ENCODE assay signal across 7 mouse cellular contexts in genomic region chr2:12160486-12160885, GRCm38 (mm10).
DNase-seq lines count a peak whose midpoint lies in the region; ATAC-seq lines count a peak whose summit lies in the region.

No protein-coding gene starts in this region.

- no peak overlapping the region for H3K27ac ChIP-seq in kidney, embryonic 14.5 days (ENCODE audit: low read depth, low read length)
- H3K27ac ChIP-seq in kidney, embryonic 16.5 days (ENCODE audit: low read length), result no peak overlapping the region

- DNase-seq in ES-CJ7 (ENCODE audit: low read depth, low spot score) (peak; percentile 47), WW6 (ENCODE audit: low read depth, low spot score) (peak; percentile 11)
- DNase-seq in lung, postnatal 10 days, result peak; percentile 53
- no peak for DNase-seq in ovary, postnatal 36 days (ENCODE audit: low spot score)

- no peaks in the 10 kb centered on the region for H3K4me1 ChIP-seq in kidney, embryonic 14.5 days (ENCODE audit: control insufficient read depth, insufficient read depth, low read length)
- H3K4me1 ChIP-seq in kidney, embryonic 16.5 days (ENCODE audit: insufficient read depth, low read length), result no peaks in the 10 kb centered on the region

- H3K4me3 ChIP-seq in kidney, embryonic 14.5 days (ENCODE audit: low read length), result no peak overlapping the region
- H3K4me3 ChIP-seq in kidney, embryonic 16.5 days (ENCODE audit: low read length), result no peak overlapping the region

- ATAC-seq in kidney, embryonic 14.5 days (ENCODE audit: low FRiP score, low TSS enrichment), result peak; percentile 35
- ATAC-seq in kidney, embryonic 16.5 days (ENCODE audit: low FRiP score, low TSS enrichment), result no peak
- peak; percentile 79 for ATAC-seq in granulocyte monocyte progenitor cell, adult 5-6 weeks (replicated peaks; ENCODE audit: poor library complexity, severe bottlenecking)

- H3K9ac ChIP-seq in kidney, embryonic 14.5 days (ENCODE audit: low read depth, low read length), result no peak overlapping the region
- no peak overlapping the region for H3K9ac ChIP-seq in kidney, embryonic 16.5 days (replicated peaks; ENCODE audit: low read length)

- H3K27me3 ChIP-seq in kidney, embryonic 14.5 days (ENCODE audit: control insufficient read depth, insufficient read depth, low read length), result no peaks in the 10 kb centered on the region
- H3K27me3 ChIP-seq in kidney, embryonic 16.5 days (ENCODE audit: insufficient read depth, low read length), result no peaks in the 10 kb centered on the region

- peaks cover 10% of the 10 kb centered on the region; the same call in 1 of the 2 replicates for H3K36me3 ChIP-seq in kidney, embryonic 14.5 days (ENCODE audit: control insufficient read depth, insufficient read depth, low read length)
- 0 out of 2 replicates have a peak, but pooled peaks cover 3% of the 10 kb centered on the region for H3K36me3 ChIP-seq in kidney, embryonic 16.5 days (ENCODE audit: insufficient read depth, low read length)

- 84% methylated on average over 3 of the region's 3 CpGs for WGBS in kidney, embryonic 14.5 days
- 79% methylated on average over 3 of the region's 3 CpGs for WGBS in kidney, embryonic 16.5 days

- no peak overlapping the region for H3K4me2 ChIP-seq in kidney, embryonic 14.5 days (replicated peaks; ENCODE audit: low read depth, low read length)
- H3K4me2 ChIP-seq in kidney, embryonic 16.5 days (replicated peaks; ENCODE audit: low read depth, low read length), result no peak overlapping the region

- no peaks in the 10 kb centered on the region for H3K9me3 ChIP-seq in kidney, embryonic 14.5 days (ENCODE audit: control insufficient read depth, low read length)
- H3K9me3 ChIP-seq in kidney, embryonic 16.5 days (ENCODE audit: low read length), result no peaks in the 10 kb centered on the region
